Mouse (Mus musculus) forebrain, embryonic 14.5 days (tissue): ENCODE data around the gene Aldh1l1. TPM values are rescaled to one million over a fixed set of nuclear protein-coding genes. Genes with fewer than 3 reads are reported as not detected.
A peak's percentile ranks its signal among the peaks of the same experiment; 100 is the strongest.

Experiments
- ATAC-seq: fragments of 200-750 bp; cut with Nextera tagmentation; 2 replicates; pipeline ENCODE4 v1.8.0; 2017; ENCODE audit warnings: mild to moderate bottlenecking, moderate library complexity
- DNase-seq: peaks from one replicate; pipeline ENCODE4 v3.0.0-alpha.2; 2015; ENCODE audit warnings: low spot score
- H3K27ac ChIP-seq: fragments of 300-500 bp; sonication (generic); 2 replicates; pipeline ENCODE4 v1.5.1; 2014; ENCODE audit warnings: low read depth, mild to moderate bottlenecking, control low read depth, low read length, moderate library complexity
- H3K27me3 ChIP-seq: fragments of 300-500 bp; sonication (generic); replicated peaks from 2 replicates; pipeline ENCODE4 v1.6.1; 2014; ENCODE audit warnings: low read length, control low read depth, mixed read lengths; ENCODE audit not compliant: control insufficient read depth, insufficient read depth
- H3K36me3 ChIP-seq: fragments of 300-500 bp; sonication (generic); 2 replicates; pipeline ENCODE4 v1.6.1; 2014; ENCODE audit warnings: low read length, control low read depth; ENCODE audit not compliant: control insufficient read depth, insufficient read depth
- H3K4me1 ChIP-seq: fragments of 300-500 bp; sonication (generic); 2 replicates; pipeline ENCODE4 v1.6.1; 2014; ENCODE audit warnings: antibody characterized with exemption, low read length, control low read depth; ENCODE audit not compliant: control insufficient read depth, insufficient read depth
- H3K4me2 ChIP-seq: fragments of 300-500 bp; sonication (generic); 2 replicates; pipeline ENCODE4 v1.6.1; 2014; ENCODE audit warnings: mild to moderate bottlenecking, control low read depth, low read length
- H3K4me3 ChIP-seq: fragments of 300-500 bp; sonication (generic); 2 replicates; pipeline ENCODE4 v1.5.1; 2014; ENCODE audit warnings: low read depth, low read length, control low read depth
- H3K9ac ChIP-seq: fragments of 300-500 bp; sonication (generic); 2 replicates; pipeline ENCODE4 v1.6.1; 2014; ENCODE audit warnings: mild to moderate bottlenecking, low read length, control low read depth, moderate library complexity
- H3K9me3 ChIP-seq: fragments of 300-500 bp; sonication (generic); replicated peaks from 2 replicates; pipeline ENCODE4 v1.6.1; 2016; ENCODE audit warnings: low read length, control low read depth, mixed read lengths; ENCODE audit not compliant: control insufficient read depth
- WGBS: fragments of 180-500 bp; shearing (Covaris S2); extraction: QIAGEN DNeasy Blood & Tissue Kit; methylation state at CpG from one replicate; pipeline ENCODE4 v1.1.7; 2014; 5-methylcytosine and 5-hydroxymethylcytosine counted together
- polyA plus RNA-seq: library from polyadenylated mRNA; unstranded; fragments of >200 nt; fragmentation: Nextera tagmentation; extraction: Ambion mirVana; gene quantifications from 2 replicates; pipeline ENCODE4 v1.2.1, GENCODE M21; 2014

The Aldh1l1 gene
- polyA plus RNA-seq, 1 experiment from 2014 or later, result 15.8 TPM

- 54% methylated on average over 2 of the region's 2 CpGs for whole genome bisulfite sequencing
- DNase-seq, result no peak
- H3K4me3 ChIP-seq, result no peak overlapping the region
These were observed 25.0 kb upstream of the Aldh1l1 start for GRCm38 (mm10) chr6:90461181-90461580.

GRCm38 (mm10) chr6:90461771-90462170 is 24.5 kb upstream of the Aldh1l1 start:
- Histone ChIP-seq H3K9ac (peak overlapping the region; percentile 74), H3K4me3 (peak overlapping the region; percentile 68), H3K36me3 (no peaks in the 10 kb centered on the region), H3K4me1 (peaks cover 13% of the 10 kb centered on the region), H3K9me3 (no peaks in the 10 kb centered on the region), H3K27ac (no peak overlapping the region), H3K4me2 (peak overlapping the region; percentile 100), H3K27me3 (no peaks in the 10 kb centered on the region)
- 9% methylated on average over 12 of the region's 12 CpGs for WGBS
- DNase-seq (no peak), ATAC-seq (0 out of 2 replicates have a peak, but pooled peaks have one; percentile 3)

More at GRCm38 (mm10) chr6:90461181-90461580, 25.0 kb upstream of the Aldh1l1 start:
- no peak overlapping the region for H3K4me2 ChIP-seq
- no peaks in the 10 kb centered on the region for H3K27me3 ChIP-seq
- no peak overlapping the region for H3K9ac ChIP-seq
- H3K4me1 ChIP-seq, result peaks cover 13% of the 10 kb centered on the region
- ATAC-seq, result no peak
- no peaks in the 10 kb centered on the region for H3K9me3 ChIP-seq
- no peak overlapping the region for H3K27ac ChIP-seq
- H3K36me3 ChIP-seq, result no peaks in the 10 kb centered on the region

GRCm38 (mm10) chr6:90462181-90462706 is 24.0 kb upstream of the Aldh1l1 start, which contains the start of gene Klf15:
Gene Klf15, plus strand, starts transcription at chr6:90462576.
- Histone ChIP-seq H3K4me2 (peak within 1 kb of the TSS; percentile 100), H3K36me3 (no peaks in the 10 kb centered on the region), H3K27me3 (no peaks in the 10 kb centered on the region), H3K9ac (peak within 1 kb of the TSS; percentile 74), H3K4me1 (peaks cover 13% of the 10 kb centered on the region), H3K4me3 (peak within 1 kb of the TSS; percentile 68), H3K9me3 (no peaks in the 10 kb centered on the region), H3K27ac (0 out of 2 replicates have a peak within 1 kb of the TSS, but pooled peaks have one; percentile 9)
- under 1% methylated on average over 70 of the region's 70 CpGs for WGBS
- DNase-seq (peak; percentile 76), ATAC-seq (peak; percentile 71)

GRCm38 (mm10) chr6:90462841-90463227 is 23.4 kb upstream of the Aldh1l1 start:
- Histone ChIP-seq H3K9ac (peak overlapping the region; percentile 74), H3K27me3 (no peaks in the 10 kb centered on the region), H3K27ac (0 out of 2 replicates have a peak overlapping the region, but pooled peaks have one; percentile 9), H3K4me2 (peak overlapping the region; percentile 100), H3K4me1 (peaks cover 13% of the 10 kb centered on the region), H3K9me3 (no peaks in the 10 kb centered on the region), H3K4me3 (peak overlapping the region; percentile 68), H3K36me3 (0 out of 2 replicates have a peak, but pooled peaks cover 2% of the 10 kb centered on the region)
- WGBS, result under 1% methylated on average over 36 of the region's 38 CpGs
- DNase-seq (no peak), ATAC-seq (peak; percentile 45; the same call in 1 of the 2 replicates)

- 0 out of 2 replicates have a peak, but pooled peaks cover 4% of the 10 kb centered on the region for H3K36me3 ChIP-seq
- peak; percentile 81 for DNase-seq
- peak overlapping the region; percentile 68 for H3K4me3 ChIP-seq
- peak overlapping the region; percentile 74 for H3K9ac ChIP-seq
- 0 out of 2 replicates have a peak overlapping the region, but pooled peaks have one; percentile 9 for H3K27ac ChIP-seq
- peak overlapping the region; percentile 100 for H3K4me2 ChIP-seq
- no peaks in the 10 kb centered on the region for H3K27me3 ChIP-seq
- WGBS, result 1% methylated on average over 31 of the region's 31 CpGs
- no peaks in the 10 kb centered on the region for H3K9me3 ChIP-seq
- peak; percentile 86 for ATAC-seq
- peaks cover 13% of the 10 kb centered on the region for H3K4me1 ChIP-seq
These were observed 22.9 kb upstream of the Aldh1l1 start for GRCm38 (mm10) chr6:90463228-90463862.

GRCm38 (mm10) chr6:90463890-90464421 is 22.3 kb upstream of the Aldh1l1 start:
- Histone ChIP-seq H3K9me3 (no peaks in the 10 kb centered on the region), H3K4me3 (peak overlapping the region; percentile 68), H3K36me3 (0 out of 2 replicates have a peak, but pooled peaks cover 4% of the 10 kb centered on the region), H3K9ac (no peak overlapping the region), H3K27ac (no peak overlapping the region), H3K4me2 (peak overlapping the region; percentile 100), H3K27me3 (no peaks in the 10 kb centered on the region), H3K4me1 (peaks cover 13% of the 10 kb centered on the region)
- ATAC-seq (peak; percentile 16; the same call in 1 of the 2 replicates), DNase-seq (peak; percentile 34)
- 35% methylated on average over 7 of the region's 7 CpGs for WGBS

- no peak for ATAC-seq
- 95% methylated on average over 11 of the region's 11 CpGs for WGBS
These were observed 21.1 kb upstream of the Aldh1l1 start for GRCm38 (mm10) chr6:90465028-90465640.

GRCm38 (mm10) chr6:90466079-90466478 is 20.1 kb upstream of the Aldh1l1 start:
- Histone ChIP-seq H3K4me1 (peaks cover 13% of the 10 kb centered on the region), H3K27me3 (no peaks in the 10 kb centered on the region), H3K36me3 (0 out of 2 replicates have a peak, but pooled peaks cover 4% of the 10 kb centered on the region), H3K4me3 (no peak overlapping the region), H3K9me3 (no peaks in the 10 kb centered on the region), H3K9ac (no peak overlapping the region), H3K27ac (no peak overlapping the region), H3K4me2 (no peak overlapping the region)
- DNase-seq, result no peak
- 84% methylated on average over 10 of the region's 10 CpGs for WGBS
- ATAC-seq, result no peak

More at GRCm38 (mm10) chr6:90465028-90465640, 21.1 kb upstream of the Aldh1l1 start:
- Histone ChIP-seq H3K36me3 (0 out of 2 replicates have a peak, but pooled peaks cover 4% of the 10 kb centered on the region), H3K9ac (no peak overlapping the region), H3K9me3 (no peaks in the 10 kb centered on the region), H3K27me3 (no peaks in the 10 kb centered on the region), H3K4me3 (no peak overlapping the region), H3K4me1 (peaks cover 13% of the 10 kb centered on the region), H3K4me2 (no peak overlapping the region), H3K27ac (no peak overlapping the region)
- no peak for DNase-seq
